Mouse (Mus musculus): ENCODE measurements around the gene Pla2g4e.

The Pla2g4e gene

DNA sequence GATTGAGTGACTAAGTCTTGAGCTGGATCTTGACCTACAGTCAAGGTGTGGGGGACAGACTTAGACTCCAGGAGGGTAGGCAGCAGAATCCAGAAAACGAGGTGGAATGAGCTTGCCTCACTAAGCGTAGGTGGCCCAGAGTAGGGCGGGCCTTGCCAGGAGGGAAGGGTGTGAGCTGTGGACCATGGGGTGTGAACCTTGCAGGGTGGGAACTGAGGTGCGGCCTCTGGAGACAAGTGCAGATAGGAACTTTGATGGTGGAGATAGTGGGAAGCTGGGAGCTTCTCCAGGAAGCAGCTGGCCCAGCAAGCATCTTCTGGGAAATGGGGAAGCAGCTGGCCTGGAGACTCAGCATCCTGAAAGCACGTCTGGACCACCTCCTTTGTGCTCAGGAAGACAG lies 7.4 kb downstream of the Pla2g4e start:
- no peak for DNase-seq (ENCODE audit: extremely low read depth, low read depth, low spot score)

DNA sequence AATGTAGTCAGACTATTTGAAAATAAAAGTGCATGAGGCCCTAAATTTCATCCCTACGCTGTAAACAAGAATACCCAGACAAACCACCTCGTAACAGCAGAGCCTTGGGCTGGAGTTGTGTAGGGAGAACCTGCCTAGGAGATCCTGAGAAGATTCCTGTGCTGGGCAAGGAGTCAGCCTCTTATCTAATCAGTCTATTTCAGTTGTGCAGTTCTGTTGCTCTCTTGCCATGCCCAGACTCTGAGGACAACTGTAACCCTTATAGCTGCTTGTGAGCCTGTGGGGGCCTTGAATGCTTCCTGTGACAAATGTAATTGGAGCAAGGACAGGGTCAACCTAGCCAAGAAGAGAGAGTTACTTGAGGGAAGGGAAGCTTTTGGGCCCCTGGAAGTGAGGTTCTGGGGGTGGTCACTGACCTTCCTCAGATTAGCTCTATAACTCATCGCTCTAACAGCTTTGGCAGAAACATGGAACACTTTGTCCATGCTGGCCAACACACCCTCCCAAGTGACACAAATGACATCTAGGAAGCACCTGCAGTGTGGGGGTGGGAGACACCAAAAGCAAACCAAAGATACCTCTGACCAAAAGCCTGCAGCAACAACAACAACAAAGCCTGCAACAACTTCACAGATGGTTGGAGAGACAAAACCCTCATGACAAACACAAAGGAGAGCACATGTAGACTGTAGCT lies 9.0 kb downstream of the Pla2g4e start:
- no peak for DNase-seq (ENCODE audit: extremely low read depth, low read depth, low spot score)

DNA sequence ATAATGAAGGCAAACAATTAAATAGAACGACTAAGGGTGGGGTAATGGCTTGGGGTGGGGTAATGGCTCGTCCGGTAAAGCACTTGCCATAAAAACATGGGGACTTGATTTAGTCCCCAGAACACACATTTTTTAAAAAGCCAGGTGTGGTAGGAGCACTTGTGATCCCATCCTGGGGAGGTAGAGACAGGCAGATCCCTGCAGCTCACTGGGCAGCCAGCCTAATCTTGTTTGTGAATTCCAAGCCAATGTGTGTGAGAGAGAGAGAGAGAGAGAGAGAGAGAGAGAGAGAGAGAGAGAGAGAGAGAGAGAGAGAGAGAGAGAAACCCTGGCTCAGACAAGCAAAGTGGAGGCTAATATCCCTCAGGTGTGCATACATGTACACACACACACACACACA lies 9.8 kb downstream of the Pla2g4e start:
- no peak for DNase-seq (ENCODE audit: extremely low read depth, low read depth, low spot score)

DNA sequence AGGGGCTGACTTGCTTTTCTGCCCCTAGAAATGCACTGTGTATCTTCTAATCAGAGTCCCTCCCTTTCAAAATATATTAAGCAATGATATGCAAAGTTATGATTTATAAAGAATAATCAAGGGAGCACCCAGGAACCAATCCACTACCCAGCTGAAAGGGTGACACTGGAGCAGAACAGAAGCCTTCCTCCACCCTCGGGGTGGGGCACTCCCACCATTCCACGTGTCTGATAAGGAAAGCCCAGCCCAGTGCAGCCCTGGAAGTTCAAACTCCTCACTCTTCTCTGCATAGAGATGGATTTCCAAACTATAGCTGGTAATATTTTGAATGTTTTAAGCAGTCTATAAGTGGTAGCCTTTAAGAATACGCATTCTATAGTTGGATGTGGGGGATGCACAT lies 13.5 kb downstream of the Pla2g4e start:
- DNase-seq (ENCODE audit: extremely low read depth, low read depth, low spot score): no peak

DNA sequence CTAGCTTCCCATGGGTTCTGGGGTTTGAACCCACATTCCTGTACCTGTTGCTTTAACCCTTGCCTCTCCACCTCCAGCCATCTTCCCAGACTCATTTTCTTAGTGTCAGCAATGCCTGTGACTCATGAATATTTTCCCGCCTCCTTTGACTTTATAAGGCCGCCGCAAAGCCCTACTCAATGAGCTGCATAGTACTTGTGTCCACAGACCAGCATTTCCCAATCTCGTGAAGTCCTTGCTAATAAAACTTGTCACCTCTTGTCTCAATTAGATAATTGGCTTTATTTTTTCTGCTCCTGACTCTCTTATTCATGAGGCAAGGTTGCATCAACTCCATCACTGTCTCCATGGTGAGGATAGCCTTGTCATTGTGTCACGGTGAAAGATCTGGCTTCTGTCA lies 30.5 kb downstream of the Pla2g4e start:
- DNase-seq (ENCODE audit: extremely low read depth, low read depth, low spot score): peak; percentile 50

DNA sequence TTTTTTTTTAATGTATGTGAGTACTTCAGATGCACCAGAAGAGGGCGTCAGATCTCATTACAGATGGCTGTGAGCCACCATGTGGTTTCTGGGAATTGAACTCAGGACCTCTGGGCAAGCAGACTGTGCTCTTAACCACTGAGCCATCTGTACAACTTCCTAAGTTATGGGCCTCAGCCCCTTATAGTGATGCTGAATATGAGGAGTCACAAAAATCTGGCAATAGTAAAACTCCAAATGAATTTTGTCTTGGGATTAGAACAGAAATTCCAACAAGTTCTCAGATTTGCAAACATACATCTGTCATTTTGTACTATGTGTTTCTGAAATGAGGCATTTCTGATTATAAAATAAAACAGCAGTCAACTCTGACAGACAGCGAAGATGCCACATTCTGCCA lies 33.7 kb downstream of the Pla2g4e start:
- DNase-seq (ENCODE audit: extremely low read depth, low read depth, low spot score): no peak

DNA sequence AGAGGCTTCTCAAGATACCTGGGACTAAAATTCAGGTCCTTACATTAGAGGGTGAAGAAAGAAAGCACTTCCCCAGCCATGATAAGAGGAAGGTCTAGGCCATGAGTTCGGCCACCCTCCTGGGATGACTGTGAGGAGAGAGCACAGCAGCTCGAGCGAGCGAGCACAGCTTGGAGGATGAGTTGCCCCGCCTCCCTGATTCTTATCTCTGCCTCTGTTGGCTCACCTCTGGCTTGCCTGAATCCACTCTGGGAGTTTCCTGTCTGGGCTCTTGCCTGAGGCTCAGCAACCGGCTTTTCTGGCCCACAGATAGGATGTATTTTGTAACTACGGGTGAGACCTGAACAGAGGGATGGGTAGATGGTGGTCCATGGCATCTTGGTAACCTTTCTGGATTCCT lies 37.2 kb downstream of the Pla2g4e start:
- DNase-seq (ENCODE audit: extremely low read depth, low read depth, low spot score): peak; percentile 26

DNA sequence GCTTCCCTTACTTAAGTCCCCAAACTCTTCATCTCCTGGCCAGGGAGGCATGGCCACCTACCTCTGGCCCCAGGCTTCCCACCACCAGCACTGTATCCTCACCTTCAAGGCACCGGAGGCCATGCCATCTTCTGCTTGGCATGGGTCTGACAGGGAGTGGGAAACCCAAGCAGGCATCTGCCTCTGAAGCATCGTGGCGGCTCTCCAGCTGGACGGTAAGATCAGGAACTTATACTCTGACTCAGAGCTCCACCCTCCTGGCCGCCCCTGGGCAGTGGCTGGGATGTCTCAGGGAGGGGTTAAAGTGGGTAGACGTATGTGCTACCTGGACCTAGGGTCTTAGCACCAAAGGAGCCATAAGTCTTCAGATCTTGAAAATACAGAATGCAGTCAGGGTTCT lies 38.1 kb downstream of the Pla2g4e start:
- no peak for DNase-seq (ENCODE audit: extremely low read depth, low read depth, low spot score)

DNA sequence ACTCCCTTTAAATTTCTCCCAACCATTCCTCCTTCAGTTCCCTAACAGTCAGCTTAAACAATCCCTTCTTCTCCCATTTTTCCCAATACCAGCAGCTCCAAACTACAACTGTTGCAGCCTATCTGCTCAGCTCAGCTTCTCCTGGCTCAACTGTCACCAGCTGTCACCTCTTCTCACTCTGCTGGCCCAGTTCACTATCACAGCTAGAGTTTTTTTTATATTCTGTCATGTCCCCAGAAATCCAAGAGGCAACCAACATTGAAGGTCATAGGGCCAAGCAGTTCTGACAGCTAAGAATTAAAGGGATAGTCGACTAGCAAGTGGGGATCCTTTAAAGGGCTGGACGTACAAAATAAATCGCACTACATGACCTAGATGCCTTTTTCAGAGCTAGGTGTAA lies 41.4 kb downstream of the Pla2g4e start:
- no peak for DNase-seq (ENCODE audit: extremely low read depth, low read depth, low spot score)

DNA sequence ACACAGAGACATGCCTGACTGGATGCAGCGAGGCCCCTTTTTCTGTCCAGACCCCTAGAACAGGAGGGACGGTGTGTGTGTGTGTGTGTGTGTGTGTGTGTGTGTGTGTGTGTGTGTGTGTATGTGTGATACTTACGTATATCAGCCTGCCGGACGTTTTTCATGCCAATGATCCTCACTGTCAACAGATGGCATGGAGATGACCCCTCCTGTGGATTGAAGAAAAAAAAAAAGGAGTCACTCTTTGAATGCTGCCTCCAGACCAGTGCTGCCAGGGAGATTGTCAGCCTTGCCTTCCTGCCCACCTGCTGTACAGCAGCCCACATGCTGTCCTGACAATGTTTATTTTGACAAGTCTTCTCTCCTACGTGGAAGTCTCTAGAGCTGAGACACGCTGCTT lies 45.1 kb downstream of the Pla2g4e start:
- DNase-seq (ENCODE audit: extremely low read depth, low read depth, low spot score): no peak

DNA sequence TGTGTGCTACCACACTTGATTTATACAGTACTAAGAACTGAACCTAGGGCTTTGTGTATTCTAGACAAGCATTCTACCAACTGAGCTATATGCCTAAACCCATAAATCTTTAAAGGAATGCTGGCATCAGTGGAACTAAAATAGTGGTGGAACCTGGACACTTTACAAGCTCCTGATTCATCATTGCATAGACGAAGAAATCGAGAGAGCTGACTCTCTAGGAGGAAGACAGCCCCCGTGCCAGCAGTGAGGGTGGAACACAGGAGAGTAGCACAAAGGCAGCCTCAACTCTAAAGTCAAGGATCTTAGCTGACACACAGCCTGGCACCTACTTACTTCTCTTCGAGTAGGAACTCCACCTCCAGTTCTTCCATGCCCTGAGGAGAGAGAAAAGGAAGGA lies 57.0 kb downstream of the Pla2g4e start:
- DNase-seq (ENCODE audit: extremely low read depth, low read depth, low spot score): no peak

DNA sequence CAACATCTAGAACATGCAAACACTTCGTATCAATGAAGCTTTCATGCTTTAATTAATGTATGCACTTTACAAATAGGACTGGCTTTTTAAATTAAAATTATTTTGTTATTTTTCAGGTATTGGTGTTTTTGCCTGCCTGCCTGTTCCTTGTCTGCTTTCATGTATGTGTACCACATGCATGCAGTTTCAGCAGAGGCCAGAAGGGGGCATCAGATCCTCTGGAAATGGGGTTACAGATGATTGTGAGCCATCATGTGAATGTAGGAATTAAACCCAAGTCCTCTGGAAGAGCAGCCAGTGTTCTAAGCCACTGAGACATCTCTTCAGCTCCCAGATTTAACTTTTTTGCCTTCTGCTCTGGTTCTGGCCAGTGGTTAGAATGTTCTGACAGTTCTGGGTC lies 57.6 kb downstream of the Pla2g4e start:
- no peak for DNase-seq (ENCODE audit: extremely low read depth, low read depth, low spot score)

DNA sequence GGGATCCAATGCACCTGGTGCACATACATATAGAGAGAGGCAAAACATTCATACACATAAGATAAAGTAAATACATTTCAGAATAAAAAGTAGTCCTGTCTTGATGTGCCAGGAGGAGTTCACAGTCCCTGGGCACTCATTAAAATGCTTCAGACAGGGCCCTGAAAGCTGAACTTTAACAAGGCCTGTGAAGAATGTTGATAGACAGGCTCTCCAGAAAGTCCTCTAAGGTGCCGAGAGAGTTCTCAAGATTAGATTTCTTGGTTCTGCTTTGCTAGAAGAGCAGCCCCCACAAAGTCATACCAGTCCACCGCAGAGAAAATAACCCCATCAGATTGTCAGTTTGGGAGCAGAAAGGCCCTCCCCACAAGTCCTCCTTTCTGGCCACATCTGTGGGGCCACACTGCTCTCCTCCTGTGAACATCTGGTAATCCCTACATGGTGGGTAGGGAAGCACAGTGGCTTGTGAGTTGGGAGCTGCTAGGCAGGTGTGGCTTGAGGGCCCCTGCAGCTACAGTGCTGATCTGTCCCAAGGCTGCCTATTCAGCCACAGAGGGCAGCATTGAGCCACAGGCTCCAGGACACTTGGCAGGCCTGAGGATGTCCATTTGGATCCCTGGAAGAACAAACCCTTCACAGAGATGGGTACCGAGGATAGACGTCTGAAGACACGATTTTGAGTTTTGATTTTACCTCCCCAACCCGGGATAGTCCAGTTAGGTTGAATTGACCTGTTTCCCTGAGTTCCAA lies 59.4 kb downstream of the Pla2g4e start:
- no peak for DNase-seq (ENCODE audit: extremely low read depth, low read depth, low spot score)

DNA sequence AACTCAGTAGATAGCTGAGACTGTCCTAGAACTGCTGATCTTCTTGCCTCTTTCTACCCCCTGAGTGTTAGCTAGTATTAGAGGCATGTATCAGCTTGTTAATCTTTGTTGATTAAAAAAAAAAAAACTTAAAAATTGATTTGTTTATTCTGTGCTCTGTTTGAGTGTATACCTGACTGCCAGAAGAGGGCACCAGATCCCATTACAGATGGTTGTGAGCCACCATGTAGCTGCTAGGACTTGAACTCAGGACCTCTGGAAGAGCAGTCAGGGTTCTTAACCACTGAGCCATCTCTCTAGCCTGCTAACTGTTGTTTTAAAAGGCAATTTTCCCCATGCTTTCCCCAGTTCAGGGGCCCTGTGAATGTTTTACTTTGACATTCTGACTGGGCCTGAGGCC lies 66.2 kb downstream of the Pla2g4e start:
- DNase-seq (ENCODE audit: extremely low read depth, low read depth, low spot score): no peak

DNA sequence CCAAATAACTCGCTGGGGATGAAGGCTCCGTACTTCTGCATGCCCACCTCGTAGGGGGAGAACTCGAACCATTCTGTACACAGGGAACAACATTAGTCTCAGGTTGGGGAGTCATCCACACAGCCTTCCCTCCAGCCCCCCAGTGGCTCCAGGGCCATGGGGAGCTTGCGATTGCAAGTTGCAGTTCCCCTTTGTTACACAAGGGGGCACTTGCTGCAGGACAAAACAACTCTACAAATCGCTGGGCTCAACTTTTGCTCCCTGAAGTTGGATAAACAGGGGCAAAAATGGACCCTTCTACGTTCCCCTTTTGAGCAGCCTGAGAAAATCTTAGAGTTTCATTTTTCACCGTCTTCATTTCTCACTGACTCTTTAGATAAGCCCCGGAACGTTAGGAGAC lies 71.4 kb downstream of the Pla2g4e start:
- no peak for DNase-seq (ENCODE audit: extremely low read depth, low read depth, low spot score)

DNA sequence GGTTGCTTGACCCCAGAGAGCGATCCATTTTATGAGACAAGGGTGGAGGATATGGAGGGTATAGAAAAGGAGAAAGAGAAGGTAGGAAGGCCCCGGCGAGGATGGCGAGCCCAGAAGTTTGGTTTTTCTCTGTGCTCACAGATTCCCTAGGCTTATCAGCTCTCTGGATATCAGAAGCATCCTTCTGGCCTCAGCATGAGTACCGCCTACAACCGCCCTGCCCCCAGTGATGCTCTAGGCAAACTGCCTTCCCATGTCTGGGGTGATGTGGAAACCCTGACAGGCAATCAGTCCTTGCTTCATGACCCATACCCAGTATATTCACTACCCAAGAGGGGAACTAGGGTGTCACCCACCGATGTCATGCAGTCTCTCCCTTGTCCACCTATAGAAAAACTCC lies 73.8 kb downstream of the Pla2g4e start:
- DNase-seq (ENCODE audit: extremely low read depth, low read depth, low spot score): no peak

DNA sequence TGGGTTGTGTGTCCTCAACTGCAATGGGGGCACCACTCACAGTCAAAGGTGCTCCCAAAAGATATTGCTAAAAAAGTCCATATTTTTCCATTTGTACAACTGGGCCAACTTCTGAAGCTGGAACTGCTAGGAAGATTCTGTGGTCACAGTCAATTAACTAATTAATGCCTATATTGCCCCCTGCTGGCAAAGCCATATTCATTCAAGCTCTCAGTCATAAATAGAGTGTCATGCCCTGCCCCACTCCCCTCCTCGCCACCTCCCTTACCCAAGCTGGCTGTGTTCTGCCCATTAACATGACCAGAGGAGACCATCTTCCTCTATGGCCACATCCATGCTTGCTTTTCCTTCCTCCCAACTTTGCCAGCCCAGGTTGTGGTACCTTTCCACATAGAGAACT lies 74.4 kb downstream of the Pla2g4e start:
- DNase-seq (ENCODE audit: extremely low read depth, low read depth, low spot score): no peak

DNA sequence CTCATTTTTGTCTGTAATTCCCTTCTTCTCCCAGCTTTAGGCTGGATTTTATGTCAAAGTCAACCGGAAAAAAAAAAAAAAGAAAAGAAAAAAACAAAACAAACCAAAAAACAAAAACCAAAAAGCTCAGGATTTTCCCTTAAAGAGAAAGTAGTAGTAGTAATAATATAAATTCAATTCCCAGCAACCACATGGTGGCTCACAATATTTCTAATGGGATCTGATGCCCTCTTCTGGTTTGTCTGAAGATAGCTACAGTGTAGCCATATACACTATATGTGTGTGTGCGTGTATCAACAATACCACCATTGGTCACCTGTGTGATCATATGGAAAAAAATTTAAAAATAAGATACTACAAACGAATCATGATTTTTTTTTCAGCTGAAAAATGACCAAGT lies 75.8 kb downstream of the Pla2g4e start:
- DNase-seq (ENCODE audit: extremely low read depth, low read depth, low spot score): no peak

DNA sequence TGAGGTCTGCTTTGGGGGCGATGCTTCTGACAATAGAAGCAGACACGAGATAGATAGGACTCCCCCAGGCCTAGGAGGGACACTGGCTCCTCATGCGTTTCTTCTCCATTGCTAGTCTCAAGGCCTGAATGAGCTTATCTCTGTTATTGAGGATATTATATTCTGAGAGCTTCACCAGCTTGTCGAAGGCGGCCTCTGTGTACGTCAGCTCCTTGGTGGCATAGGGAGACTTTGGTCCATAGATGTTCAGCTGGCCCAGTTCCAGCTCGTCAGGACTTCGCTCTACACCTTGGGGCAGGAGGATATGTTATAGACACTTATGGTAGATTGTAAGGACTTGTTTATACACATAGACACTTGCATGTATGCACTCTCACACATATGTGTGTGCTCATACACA lies 77.4 kb downstream of the Pla2g4e start:
- DNase-seq (ENCODE audit: extremely low read depth, low read depth, low spot score): no peak

DNA sequence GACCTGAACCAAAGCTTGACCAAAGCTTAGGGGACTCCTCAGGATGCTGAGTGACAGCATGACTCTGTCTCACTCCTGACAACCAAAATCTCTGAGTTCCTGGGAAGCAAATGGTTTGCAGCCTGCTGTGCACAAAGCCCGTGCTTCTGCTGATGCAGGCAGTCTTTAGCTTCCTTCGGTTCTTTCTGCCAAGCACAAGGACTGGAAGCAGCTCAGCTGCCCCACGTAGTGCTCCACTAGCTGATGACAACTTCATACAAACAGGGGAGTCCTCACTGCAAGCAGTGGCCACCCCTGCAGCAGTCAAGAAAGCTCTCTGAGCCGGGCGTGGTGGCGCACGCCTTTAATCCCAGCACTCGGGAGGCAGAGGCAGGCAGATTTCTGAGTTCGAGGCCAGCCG lies 79.7 kb downstream of the Pla2g4e start:
- no peak for DNase-seq (ENCODE audit: extremely low read depth, low read depth, low spot score)

DNA sequence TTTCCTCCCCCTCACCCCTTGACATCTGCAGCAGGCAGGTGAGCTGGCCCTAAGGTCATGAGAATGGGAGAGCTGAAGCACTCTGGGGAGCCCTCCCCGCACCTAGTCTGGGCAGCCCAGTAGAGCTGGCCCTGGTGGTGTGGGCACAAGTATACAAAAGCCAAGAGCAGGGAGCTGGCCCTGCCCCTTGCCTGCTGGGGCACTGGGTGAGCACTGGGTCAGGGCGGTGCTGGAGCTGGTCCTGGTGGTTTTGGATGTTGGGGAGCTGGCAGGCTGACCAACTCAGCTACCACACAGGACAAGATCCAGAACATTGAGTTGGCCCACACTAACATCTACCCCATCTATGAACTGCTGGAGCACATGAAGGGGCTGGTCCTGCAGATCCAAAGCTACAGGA lies 85.7 kb downstream of the Pla2g4e start:
- no peak for DNase-seq (ENCODE audit: extremely low read depth, low read depth, low spot score)

DNA sequence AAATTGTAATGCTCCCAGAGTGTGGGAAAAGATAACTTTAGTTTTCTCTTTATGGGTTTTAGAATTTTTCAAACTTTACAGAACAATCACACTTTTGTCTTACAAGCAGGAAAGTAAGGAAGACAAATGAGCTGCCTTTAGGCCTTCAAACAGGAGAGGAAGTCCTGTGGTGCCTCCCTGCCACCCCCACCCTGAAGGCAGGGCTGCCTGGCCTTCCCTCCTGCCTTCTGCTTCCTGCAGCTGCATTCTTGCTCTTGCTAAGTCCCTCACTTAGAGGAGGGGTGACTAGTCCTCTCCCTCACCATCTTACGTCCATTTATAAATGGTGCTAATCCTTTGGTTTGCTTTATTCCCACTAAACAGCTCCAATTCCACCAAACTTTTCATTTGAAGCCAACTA lies 86.3 kb downstream of the Pla2g4e start:
- DNase-seq (ENCODE audit: extremely low read depth, low read depth, low spot score): no peak

DNA sequence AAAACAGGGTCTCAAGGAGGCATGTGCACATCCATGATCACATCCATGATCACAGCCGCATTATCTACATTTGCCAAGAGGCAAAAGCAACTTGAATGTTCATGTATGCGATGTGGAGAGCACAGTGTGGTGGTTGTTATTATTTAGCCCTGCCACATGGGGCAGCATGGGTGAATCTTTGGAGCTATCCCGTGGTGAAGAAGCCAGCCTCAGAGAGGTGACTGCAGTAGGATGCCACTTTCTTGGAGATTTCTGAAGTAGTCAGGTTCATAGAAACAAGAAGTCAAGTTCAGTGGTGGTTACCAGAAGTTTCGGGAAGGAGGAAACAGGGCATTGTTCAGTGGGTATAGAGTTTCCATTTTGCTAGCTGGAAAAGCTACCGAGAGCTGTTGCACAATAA lies 87.1 kb downstream of the Pla2g4e start:
- no peak for DNase-seq (ENCODE audit: extremely low read depth, low read depth, low spot score)
